Mouse (Mus musculus) cortical plate, adult 2 months (tissue): Measurements from ENCODE around the gene Nhlh2. TPM values are rescaled to one million over a fixed set of nuclear protein-coding genes. Genes with fewer than 3 reads are reported as not detected.

Source experiments
- H3K27ac ChIP-seq: fragments of 200-500 bp; 2 replicates; pipeline ENCODE4 v1.5.1; 2012; ENCODE audit warnings: low read length, control low read depth, inconsistent platforms; ENCODE audit not compliant: insufficient read depth
- H3K4me1 ChIP-seq: fragments of 200-500 bp; 2 replicates; pipeline ENCODE4 v1.6.1; 2011; ENCODE audit warnings: low read length; ENCODE audit not compliant: control insufficient read depth, insufficient read depth
- H3K4me3 ChIP-seq: fragments of 200-500 bp; 2 replicates; pipeline ENCODE4 v1.5.1; 2011; ENCODE audit warnings: mild to moderate bottlenecking, low read length, control low read depth; ENCODE audit not compliant: insufficient read depth
- CTCF ChIP-seq: fragments of 200-500 bp; IDR thresholded peaks from 2 replicates; pipeline ENCODE4 v1.5.1; 2011; ENCODE audit warnings: mild to moderate bottlenecking, control low read depth, low read length; ENCODE audit not compliant: insufficient read depth; ENCODE audit errors: extremely low read depth
- POLR2A ChIP-seq: fragments of 200-500 bp; IDR thresholded peaks from 2 replicates; pipeline ENCODE4 v1.6.1; 2011; ENCODE audit warnings: mild to moderate bottlenecking, low read length, control low read depth; ENCODE audit not compliant: insufficient read depth; ENCODE audit errors: extremely low read depth
- polyA plus RNA-seq: library from polyadenylated mRNA; depleted of rRNA; stranded (reverse); fragments of >200 nt; gene quantifications from 2 replicates; pipeline ENCODE4 v1.2.3, GENCODE M21; 2012; rRNA removed

The Nhlh2 gene
- polyA plus RNA-seq, 1 experiment, result 0.02 TPM

GRCm38 (mm10) chr3:102053293-102053692 is 43.4 kb downstream of the Nhlh2 start:
- TF ChIP-seq POLR2A (no peak), CTCF (no peak)
- Histone ChIP-seq H3K4me1 (no peaks in the 10 kb centered on the region), H3K27ac (no peak overlapping the region), H3K4me3 (no peak overlapping the region)

- Histone ChIP-seq H3K27ac (no peak overlapping the region), H3K4me1 (no peaks in the 10 kb centered on the region), H3K4me3 (no peak overlapping the region)
- TF ChIP-seq POLR2A, result no peak
- no peak for TF ChIP-seq CTCF
Observed at GRCm38 (mm10) chr3:102055878-102056277, 46.0 kb downstream of the Nhlh2 start.

- Histone ChIP-seq H3K4me3 (no peak overlapping the region), H3K27ac (no peak overlapping the region), H3K4me1 (no peaks in the 10 kb centered on the region)
- TF ChIP-seq POLR2A, result no peak
- TF ChIP-seq CTCF, result no peak
Observed at GRCm38 (mm10) chr3:102060065-102060464, 50.2 kb downstream of the Nhlh2 start.

GRCm38 (mm10) chr3:102061923-102062670 is 52.2 kb downstream of the Nhlh2 start:
- H3K4me3 ChIP-seq, result no peak overlapping the region
- no peak overlapping the region for H3K27ac ChIP-seq
- no peaks in the 10 kb centered on the region for H3K4me1 ChIP-seq
- TF ChIP-seq POLR2A (no peak), CTCF (peak; percentile 60)

GRCm38 (mm10) chr3:102062671-102063010 is 52.8 kb downstream of the Nhlh2 start:
- TF ChIP-seq CTCF (no peak), POLR2A (no peak)

GRCm38 (mm10) chr3:102063273-102064120 is 53.6 kb downstream of the Nhlh2 start:
- H3K4me1 ChIP-seq, result no peaks in the 10 kb centered on the region
- H3K27ac ChIP-seq, result no peak overlapping the region
- H3K4me3 ChIP-seq, result no peak overlapping the region
- TF ChIP-seq CTCF, result no peak
- TF ChIP-seq POLR2A, result no peak

More at GRCm38 (mm10) chr3:102062671-102063010, 52.8 kb downstream of the Nhlh2 start:
- Histone ChIP-seq H3K4me1 (no peaks in the 10 kb centered on the region), H3K27ac (no peak overlapping the region), H3K4me3 (no peak overlapping the region)

GRCm38 (mm10) chr3:102064566-102064965 is 54.7 kb downstream of the Nhlh2 start:
- Histone ChIP-seq H3K4me3 (no peak overlapping the region), H3K4me1 (no peaks in the 10 kb centered on the region), H3K27ac (no peak overlapping the region)
- TF ChIP-seq CTCF (no peak), POLR2A (no peak)

Other genes with a start within 250 kb of the Nhlh2 start
- gene Mab21l3, start 161.1 kb upstream of the Nhlh2 start, polyA plus RNA-seq, result 0.15 and 0.17 TPM in 2 replicates
- 5.3 and 5.6 TPM in 2 replicates for gene Slc22a15, start 85.6 kb upstream of the Nhlh2 start, polyA plus RNA-seq
- gene Casq2, start 76.3 kb downstream of the Nhlh2 start, polyA plus RNA-seq, result 5.4 and 6.4 TPM in 2 replicates
- 4.5 and 5.0 TPM in 2 replicates for gene Vangl1, start 194.6 kb downstream of the Nhlh2 start, polyA plus RNA-seq